Mouse (Mus musculus): Measurements from ENCODE around the gene Atp6ap1l. TPM values are rescaled to one million over a fixed set of nuclear protein-coding genes. Genes with fewer than 3 reads are reported as not detected.
A peak's percentile ranks its signal among the peaks of the same experiment; 100 is the strongest.

Gene Atp6ap1l
- total RNA-seq, 2 experiments from 2014 or later: not detected

DNA sequence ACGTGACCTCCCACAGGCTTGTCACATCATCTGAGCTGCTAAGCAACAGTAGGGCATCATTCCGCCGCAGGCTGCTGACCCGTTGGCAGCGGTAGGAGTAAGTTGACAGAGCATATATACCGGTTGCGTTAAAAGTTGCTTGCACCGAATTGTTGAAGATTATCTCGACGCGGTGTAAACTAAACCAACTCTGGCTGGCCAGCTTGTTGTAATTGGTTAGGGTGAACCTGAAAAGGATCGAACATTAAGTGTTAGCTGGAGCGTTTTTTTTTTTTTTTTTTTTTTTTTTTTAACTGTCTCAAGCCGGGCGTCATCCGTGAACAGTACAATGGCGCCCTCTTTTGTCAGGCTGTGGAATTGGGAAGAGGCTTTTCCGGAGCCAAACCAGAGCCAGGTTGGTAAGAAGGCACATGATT, 18.6 kb downstream of the Atp6ap1l start:
- peak; percentile 73 for DNase-seq

- DNase-seq: no peak
These were observed 19.2 kb downstream of the Atp6ap1l start for GRCm38 (mm10) chr13:90885856-90886532.

- no peak for DNase-seq
These were observed 23.3 kb downstream of the Atp6ap1l start for GRCm38 (mm10) chr13:90881727-90882429.

GRCm38 (mm10) chr13:90871579-90871978, 33.6 kb downstream of the Atp6ap1l start:
- no peak for DNase-seq

- DNase-seq: no peak
These were observed 36.0 kb downstream of the Atp6ap1l start for GRCm38 (mm10) chr13:90869157-90869556.

DNA sequence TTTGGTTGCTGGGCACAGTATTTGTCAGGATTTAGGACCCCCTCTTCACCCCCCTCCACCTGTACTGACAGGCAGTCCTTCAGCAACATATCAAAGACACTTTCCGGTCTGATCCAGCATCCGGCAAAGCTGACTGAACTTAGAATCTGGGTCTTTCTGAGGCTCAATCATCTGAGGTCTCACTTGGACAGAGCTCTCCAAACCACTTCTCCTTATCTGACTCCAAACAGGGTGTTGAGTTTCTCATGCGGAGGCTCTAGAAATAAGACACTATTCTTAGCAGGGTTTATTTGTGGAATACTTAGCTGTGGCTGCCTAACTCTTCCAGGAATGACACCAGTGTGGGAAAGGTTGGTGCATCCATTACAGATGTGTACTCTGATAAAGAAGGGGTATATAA, 43.0 kb downstream of the Atp6ap1l start:
- no peak for DNase-seq

DNA sequence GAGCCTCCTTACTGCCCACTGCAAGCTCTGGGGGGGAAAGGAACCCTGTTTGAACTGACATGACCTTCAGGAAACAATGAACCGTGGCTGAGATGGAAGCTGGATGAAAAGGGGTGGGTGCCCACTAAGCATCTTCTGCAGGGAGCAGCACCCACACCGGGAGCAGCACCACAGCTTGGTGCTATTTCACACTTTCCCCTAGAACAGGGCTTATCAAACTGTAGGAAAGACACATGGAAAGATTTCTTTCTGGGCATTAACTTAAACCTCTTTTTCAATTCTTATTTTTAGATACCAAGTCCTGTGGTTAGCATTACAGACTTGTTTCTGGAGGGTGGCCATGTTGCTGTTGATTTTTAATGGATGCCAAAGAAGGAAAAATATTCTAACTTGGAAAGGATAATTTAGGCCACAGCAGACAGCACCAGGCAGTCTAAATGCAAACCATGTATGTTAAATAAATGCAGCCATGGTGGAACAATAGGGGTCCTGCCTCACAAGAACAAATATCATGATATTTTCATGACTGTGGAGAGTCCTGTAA, 44.2 kb downstream of the Atp6ap1l start:
- DNase-seq: no peak

DNA sequence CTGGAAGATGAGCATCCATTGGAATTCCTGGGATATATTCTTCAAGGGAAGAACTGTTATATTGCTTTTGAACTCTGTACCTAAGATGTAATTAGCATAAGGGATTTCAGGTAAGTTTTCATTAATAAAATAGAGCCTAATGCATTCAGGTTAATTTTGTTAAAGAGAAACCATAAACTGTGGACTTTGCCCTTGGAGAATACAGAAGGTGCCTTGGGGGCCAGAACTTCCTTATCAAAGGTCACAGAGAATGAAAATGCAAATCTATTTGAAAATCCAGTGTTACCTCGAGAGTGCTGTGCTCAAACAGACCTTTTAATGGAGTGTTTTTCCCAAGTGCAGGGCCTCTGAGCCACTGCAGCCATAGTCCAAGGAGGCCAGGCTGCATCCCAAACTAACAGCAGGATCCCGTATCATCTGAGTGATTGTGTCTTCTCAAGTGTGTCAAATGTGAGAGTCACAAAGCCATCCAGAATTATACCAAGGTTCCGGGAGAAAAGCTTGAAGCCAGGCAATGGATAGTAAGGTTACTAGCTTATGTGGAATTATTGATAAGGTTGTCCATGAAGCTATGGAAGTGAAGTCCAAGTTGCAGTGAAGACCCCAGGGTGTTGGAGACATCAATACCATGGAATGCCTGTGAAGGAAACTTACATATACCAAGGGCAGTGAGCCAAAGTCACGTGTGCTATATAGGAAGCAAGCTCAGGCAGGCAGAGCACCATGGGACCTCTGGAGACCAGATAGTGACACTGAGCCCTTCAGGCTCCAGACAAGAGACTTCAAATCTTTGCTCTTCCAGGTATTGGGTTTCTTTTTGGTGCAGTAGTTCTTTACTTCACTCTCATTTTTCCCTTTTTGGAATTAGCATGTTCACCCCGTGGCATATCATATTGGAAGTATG, 52.2 kb downstream of the Atp6ap1l start:
- no peak for DNase-seq

DNA sequence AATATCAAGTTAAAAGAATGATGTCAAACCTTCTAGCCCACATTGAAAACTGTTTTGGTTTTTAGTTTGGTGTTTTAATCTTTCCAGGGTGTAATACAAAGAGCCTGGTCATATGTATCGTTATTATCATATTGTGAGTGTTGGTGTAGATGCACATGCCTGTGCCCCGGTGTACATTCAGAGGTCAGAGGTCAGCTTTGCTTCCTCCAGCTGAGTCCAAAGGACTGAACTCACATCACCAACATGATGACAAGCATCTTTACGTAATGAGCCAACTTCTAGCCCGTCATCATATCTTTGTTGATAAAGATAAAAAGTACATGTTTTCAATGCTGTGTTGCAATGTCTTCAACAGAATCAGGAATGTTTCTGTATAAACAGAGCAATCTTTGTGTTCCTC, 53.4 kb downstream of the Atp6ap1l start:
- DNase-seq: no peak

DNA sequence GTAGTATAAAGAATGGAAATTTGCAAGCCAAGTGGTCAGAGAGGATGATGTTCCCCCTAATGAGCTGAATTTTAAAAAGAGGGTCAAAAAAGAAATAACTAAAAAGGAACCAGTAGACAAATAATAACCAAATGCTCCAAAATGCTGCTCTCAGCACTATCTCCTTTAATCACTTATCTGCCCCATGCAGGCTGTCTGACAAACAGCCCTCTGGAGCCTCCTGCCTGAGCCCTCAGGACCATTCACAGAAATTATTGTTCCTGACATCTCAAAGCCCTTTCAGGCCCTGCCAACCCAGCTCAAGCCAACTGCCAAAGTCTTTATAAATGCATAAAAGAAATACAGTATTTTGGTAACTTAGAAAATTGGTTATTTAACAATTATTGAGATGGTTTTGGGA, 61.0 kb downstream of the Atp6ap1l start:
- DNase-seq: no peak

DNA sequence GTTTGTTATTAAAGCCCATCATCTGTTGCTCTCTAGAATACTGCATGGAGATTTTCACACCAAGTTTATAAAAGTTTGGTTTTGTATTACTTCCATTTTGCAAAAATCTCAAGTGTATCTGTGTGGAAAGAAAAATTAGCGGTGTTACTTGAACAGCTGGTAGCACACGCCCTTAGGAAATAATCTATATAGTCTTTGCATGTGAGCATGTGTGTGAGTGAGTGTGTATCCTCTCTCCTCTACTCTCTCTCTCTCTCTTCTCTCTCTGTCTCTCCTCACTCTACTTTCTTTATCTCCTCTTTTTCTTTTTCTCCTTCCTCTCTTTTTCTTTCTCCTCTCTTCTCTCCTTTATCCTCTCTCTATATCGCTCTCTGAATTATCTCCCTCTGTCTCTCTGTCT, 61.7 kb downstream of the Atp6ap1l start:
- no peak for DNase-seq

- DNase-seq: no peak
These were observed 64.0 kb downstream of the Atp6ap1l start for GRCm38 (mm10) chr13:90841213-90841553.

DNA sequence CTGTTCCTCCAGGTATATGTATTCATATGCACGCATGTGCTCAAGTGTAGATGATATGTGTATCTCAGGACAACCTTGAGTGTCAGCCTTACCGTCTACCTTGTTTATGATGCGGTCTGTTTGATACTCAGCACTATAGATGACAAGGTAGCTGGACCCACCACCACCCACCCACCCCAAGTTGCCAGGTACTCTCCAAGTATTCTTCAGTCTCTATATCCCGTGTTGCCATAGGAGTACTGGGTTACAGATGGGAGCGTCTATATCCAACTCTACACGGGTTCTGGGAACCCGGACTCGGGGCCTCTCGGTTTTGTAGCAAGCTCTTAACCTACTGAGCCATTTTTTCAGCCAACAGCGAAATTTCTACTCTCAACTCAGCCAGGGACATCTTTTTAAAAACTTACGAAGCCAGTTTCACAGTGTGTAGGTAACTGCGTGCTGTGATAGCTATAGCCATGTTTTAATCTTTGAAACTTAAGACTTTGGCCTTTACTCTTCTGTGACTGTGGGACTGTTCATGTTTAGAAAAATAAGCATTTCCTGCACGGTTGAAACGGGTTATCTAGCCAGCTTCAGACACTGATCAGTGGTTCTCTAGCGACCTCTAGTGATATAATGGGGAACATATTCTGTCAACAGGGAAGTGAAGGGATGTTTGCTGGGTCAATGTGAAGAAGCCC, 64.5 kb downstream of the Atp6ap1l start:
- no peak for DNase-seq

DNA sequence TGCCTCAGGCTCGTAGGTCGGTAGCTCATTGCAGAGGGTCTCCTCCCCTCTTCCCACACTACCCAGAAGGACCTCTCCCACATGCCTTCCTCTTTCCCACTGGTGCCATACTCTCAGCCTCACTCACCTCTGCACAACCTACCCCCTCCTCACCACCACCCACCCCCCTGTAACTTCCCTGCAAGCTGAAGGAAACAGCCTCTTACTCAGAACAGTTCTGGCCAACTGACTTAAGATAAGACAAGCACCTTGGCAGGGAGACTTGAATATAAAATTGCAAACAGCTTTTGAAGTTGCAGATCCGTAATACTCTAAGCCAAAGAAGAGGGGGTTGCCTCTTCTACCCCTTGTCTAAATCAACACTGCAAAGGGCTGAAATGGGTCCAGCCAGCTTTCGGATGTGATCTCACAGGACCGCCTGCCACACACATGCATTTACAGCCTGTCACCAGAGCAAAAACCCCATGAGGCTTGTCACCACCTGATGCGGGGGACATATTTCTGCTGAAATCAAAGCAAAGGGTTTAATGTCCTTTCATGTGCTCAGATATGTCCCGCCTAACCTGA, 71.4 kb downstream of the Atp6ap1l start:
- no peak for DNase-seq

Other genes starting within 250 kb of the Atp6ap1l start
- gene Rps23, start 17.6 kb upstream of the Atp6ap1l start, total RNA-seq (2021): 100 to 1,000 TPM; 352 to 358 TPM

Measured in gastrocnemius, postnatal 10 days (tissue).